Mouse (Mus musculus): ENCODE results near the gene Gm10961. TPM values are rescaled to one million over a fixed set of nuclear protein-coding genes. Genes with fewer than 3 reads are reported as not detected.

Gene Gm10961
- polyA plus RNA-seq, 1 experiment: not detected

- H3K36me3 ChIP-seq (ENCODE audit: control insufficient read depth, insufficient read depth, low read length, poor library complexity, severe bottlenecking): peaks cover 9% of the 10 kb centered on the region
- no peaks in the 10 kb centered on the region for H3K4me1 ChIP-seq (ENCODE audit: control insufficient read depth, insufficient read depth, low read length)
- H3K27me3 ChIP-seq (ENCODE audit: control insufficient read depth, insufficient read depth, low read length, poor library complexity, severe bottlenecking): no peaks in the 10 kb centered on the region
- H3K4me3 ChIP-seq (ENCODE audit: low read depth, low read length): no peak overlapping the region
- TF ChIP-seq EP300 (IDR thresholded peaks at IDR 0.05; ENCODE audit: insufficient read depth, low read depth, low read length) (no peak), POLR2A (IDR thresholded peaks at IDR 0.05; ENCODE audit: insufficient read depth, low read length) (no peak), CTCF (IDR thresholded peaks at IDR 0.05; ENCODE audit: low read depth, low read length) (no peak)
- H3K9me3 ChIP-seq (replicated peaks; ENCODE audit: control insufficient read depth, insufficient read depth, low read length, poor library complexity, severe bottlenecking): no peaks in the 10 kb centered on the region
- no peak overlapping the region for H3K27ac ChIP-seq (ENCODE audit: insufficient read depth, low read length)
- H3K9ac ChIP-seq (ENCODE audit: low read depth, poor library complexity, severe bottlenecking): no peak overlapping the region
These were observed 8.6 kb upstream of the Gm10961 start for GRCm38 (mm10) chr3:107622537-107622936.

- Histone ChIP-seq H3K36me3 (ENCODE audit: control insufficient read depth, insufficient read depth, low read length, poor library complexity, severe bottlenecking) (peaks cover 8% of the 10 kb centered on the region; the same call in 1 of the 2 replicates), H3K4me1 (ENCODE audit: control insufficient read depth, insufficient read depth, low read length) (no peaks in the 10 kb centered on the region)
- TF ChIP-seq CTCF (IDR thresholded peaks at IDR 0.05; ENCODE audit: low read depth, low read length): no peak
- TF ChIP-seq POLR2A (IDR thresholded peaks at IDR 0.05; ENCODE audit: insufficient read depth, low read length): no peak
- TF ChIP-seq EP300 (IDR thresholded peaks at IDR 0.05; ENCODE audit: insufficient read depth, low read depth, low read length): no peak
These were observed 6.7 kb upstream of the Gm10961 start for GRCm38 (mm10) chr3:107624424-107624823.

GRCm38 (mm10) chr3:107625536-107625935, 5.6 kb upstream of the Gm10961 start:
- Histone ChIP-seq H3K4me3 (ENCODE audit: low read depth, low read length) (no peak overlapping the region), H3K9ac (ENCODE audit: low read depth, poor library complexity, severe bottlenecking) (no peak overlapping the region), H3K27ac (ENCODE audit: insufficient read depth, low read length) (no peak overlapping the region), H3K9me3 (replicated peaks; ENCODE audit: control insufficient read depth, insufficient read depth, low read length, poor library complexity, severe bottlenecking) (no peaks in the 10 kb centered on the region), H3K4me1 (ENCODE audit: control insufficient read depth, insufficient read depth, low read length) (no peaks in the 10 kb centered on the region), H3K27me3 (ENCODE audit: control insufficient read depth, insufficient read depth, low read length, poor library complexity, severe bottlenecking) (no peaks in the 10 kb centered on the region), H3K36me3 (ENCODE audit: control insufficient read depth, insufficient read depth, low read length, poor library complexity, severe bottlenecking) (peaks cover 8% of the 10 kb centered on the region; the same call in 1 of the 2 replicates)
- TF ChIP-seq CTCF (IDR thresholded peaks at IDR 0.05; ENCODE audit: low read depth, low read length) (no peak), EP300 (IDR thresholded peaks at IDR 0.05; ENCODE audit: insufficient read depth, low read depth, low read length) (no peak), POLR2A (IDR thresholded peaks at IDR 0.05; ENCODE audit: insufficient read depth, low read length) (no peak)

More at GRCm38 (mm10) chr3:107624424-107624823, 6.7 kb upstream of the Gm10961 start:
- Histone ChIP-seq H3K27me3 (ENCODE audit: control insufficient read depth, insufficient read depth, low read length, poor library complexity, severe bottlenecking) (no peaks in the 10 kb centered on the region), H3K27ac (ENCODE audit: insufficient read depth, low read length) (no peak overlapping the region), H3K9ac (ENCODE audit: low read depth, poor library complexity, severe bottlenecking) (no peak overlapping the region), H3K9me3 (replicated peaks; ENCODE audit: control insufficient read depth, insufficient read depth, low read length, poor library complexity, severe bottlenecking) (no peaks in the 10 kb centered on the region), H3K4me3 (ENCODE audit: low read depth, low read length) (no peak overlapping the region)

GRCm38 (mm10) chr3:107626751-107627150, 4.4 kb upstream of the Gm10961 start:
- H3K36me3 ChIP-seq (ENCODE audit: control insufficient read depth, insufficient read depth, low read length, poor library complexity, severe bottlenecking): peaks cover 8% of the 10 kb centered on the region; the same call in 1 of the 2 replicates
- no peak overlapping the region for H3K9ac ChIP-seq (ENCODE audit: low read depth, poor library complexity, severe bottlenecking)
- H3K27ac ChIP-seq (ENCODE audit: insufficient read depth, low read length): no peak overlapping the region
- H3K27me3 ChIP-seq (ENCODE audit: control insufficient read depth, insufficient read depth, low read length, poor library complexity, severe bottlenecking): no peaks in the 10 kb centered on the region
- H3K4me3 ChIP-seq (ENCODE audit: low read depth, low read length): no peak overlapping the region
- no peak for TF ChIP-seq EP300 (IDR thresholded peaks at IDR 0.05; ENCODE audit: insufficient read depth, low read depth, low read length)
- TF ChIP-seq POLR2A (IDR thresholded peaks at IDR 0.05; ENCODE audit: insufficient read depth, low read length): no peak
- TF ChIP-seq CTCF (IDR thresholded peaks at IDR 0.05; ENCODE audit: low read depth, low read length): no peak
- no peaks in the 10 kb centered on the region for H3K4me1 ChIP-seq (ENCODE audit: control insufficient read depth, insufficient read depth, low read length)
- no peaks in the 10 kb centered on the region for H3K9me3 ChIP-seq (replicated peaks; ENCODE audit: control insufficient read depth, insufficient read depth, low read length, poor library complexity, severe bottlenecking)

DNA sequence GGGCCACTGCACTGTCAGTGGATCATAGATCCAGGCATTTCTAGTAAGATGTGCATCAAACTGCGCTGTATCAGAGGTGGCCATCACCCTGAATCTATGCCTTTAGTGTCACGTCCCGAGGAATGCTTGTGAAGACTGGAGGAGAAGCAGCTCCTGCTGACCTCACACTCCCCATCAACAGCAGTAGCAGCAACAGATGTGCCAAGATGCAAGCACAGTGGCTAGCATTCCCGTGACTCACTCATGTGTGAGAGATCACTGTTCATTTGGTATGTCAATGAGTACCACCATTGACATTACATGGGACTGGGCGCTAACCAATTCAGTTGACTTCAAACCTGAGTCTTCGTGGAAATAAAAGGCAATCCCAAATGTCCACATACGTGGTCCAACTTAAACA, 3.5 kb upstream of the Gm10961 start:
- H3K4me3 ChIP-seq (ENCODE audit: low read depth, low read length): no peak overlapping the region
- peaks cover 8% of the 10 kb centered on the region; the same call in 1 of the 2 replicates for H3K36me3 ChIP-seq (ENCODE audit: control insufficient read depth, insufficient read depth, low read length, poor library complexity, severe bottlenecking)
- H3K27me3 ChIP-seq (ENCODE audit: control insufficient read depth, insufficient read depth, low read length, poor library complexity, severe bottlenecking): no peaks in the 10 kb centered on the region
- H3K9me3 ChIP-seq (replicated peaks; ENCODE audit: control insufficient read depth, insufficient read depth, low read length, poor library complexity, severe bottlenecking): no peaks in the 10 kb centered on the region
- TF ChIP-seq EP300 (IDR thresholded peaks at IDR 0.05; ENCODE audit: insufficient read depth, low read depth, low read length): no peak
- no peaks in the 10 kb centered on the region for H3K4me1 ChIP-seq (ENCODE audit: control insufficient read depth, insufficient read depth, low read length)
- no peak overlapping the region for H3K27ac ChIP-seq (ENCODE audit: insufficient read depth, low read length)
- no peak overlapping the region for H3K9ac ChIP-seq (ENCODE audit: low read depth, poor library complexity, severe bottlenecking)

DNA sequence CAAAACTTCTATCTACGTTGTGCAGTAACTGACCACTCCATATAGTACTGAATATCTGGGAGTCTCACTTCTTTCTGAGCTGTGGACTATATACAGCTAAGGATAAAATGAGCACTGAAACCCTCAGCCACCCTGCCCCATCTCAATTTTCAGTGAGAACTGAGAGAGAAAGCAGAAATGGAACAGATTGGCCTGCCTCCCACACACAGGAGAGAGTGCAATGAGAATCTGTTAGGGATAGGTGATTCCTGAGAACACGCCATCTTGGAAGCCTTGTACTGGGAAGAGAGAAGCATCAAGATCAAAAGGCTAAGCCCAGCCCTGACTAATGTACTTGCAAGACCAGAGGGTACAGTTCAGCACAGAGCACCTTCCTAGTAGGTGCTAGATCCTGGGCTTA, 2.6 kb upstream of the Gm10961 start:
- H3K9me3 ChIP-seq (replicated peaks; ENCODE audit: control insufficient read depth, insufficient read depth, low read length, poor library complexity, severe bottlenecking): no peaks in the 10 kb centered on the region
- H3K27ac ChIP-seq (ENCODE audit: insufficient read depth, low read length): no peak overlapping the region
- no peak for TF ChIP-seq CTCF (IDR thresholded peaks at IDR 0.05; ENCODE audit: low read depth, low read length)
- TF ChIP-seq EP300 (IDR thresholded peaks at IDR 0.05; ENCODE audit: insufficient read depth, low read depth, low read length): no peak
- TF ChIP-seq POLR2A (IDR thresholded peaks at IDR 0.05; ENCODE audit: insufficient read depth, low read length): no peak
- H3K27me3 ChIP-seq (ENCODE audit: control insufficient read depth, insufficient read depth, low read length, poor library complexity, severe bottlenecking): no peaks in the 10 kb centered on the region
- peaks cover 8% of the 10 kb centered on the region; the same call in 1 of the 2 replicates for H3K36me3 ChIP-seq (ENCODE audit: control insufficient read depth, insufficient read depth, low read length, poor library complexity, severe bottlenecking)
- H3K4me1 ChIP-seq (ENCODE audit: control insufficient read depth, insufficient read depth, low read length): no peaks in the 10 kb centered on the region
- no peak overlapping the region for H3K4me3 ChIP-seq (ENCODE audit: low read depth, low read length)
- no peak overlapping the region for H3K9ac ChIP-seq (ENCODE audit: low read depth, poor library complexity, severe bottlenecking)
